11 mouse cellular contexts compared by ENCODE assay signal in the genomic region with DNA sequence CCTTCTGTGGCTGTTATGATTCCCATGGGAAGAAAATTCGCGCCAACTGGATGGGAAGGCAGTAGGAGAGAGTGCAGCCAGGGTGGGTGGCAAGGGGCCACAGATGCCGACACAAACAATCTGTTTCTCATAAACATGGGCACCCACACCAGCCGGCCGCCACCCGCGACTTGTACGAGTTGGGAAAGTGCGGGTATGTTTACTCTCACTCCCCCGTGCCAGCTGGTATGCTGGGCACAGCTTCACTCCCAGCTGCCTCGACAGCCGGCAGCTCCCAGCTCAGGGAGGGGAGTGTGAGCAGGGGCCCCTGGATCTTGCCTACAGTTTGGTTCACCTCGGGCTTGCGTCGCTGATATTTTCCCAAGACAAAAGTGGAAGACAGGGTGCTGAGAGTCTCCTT. TPM values are rescaled to one million over a fixed set of nuclear protein-coding genes. Genes with fewer than 3 reads are reported as not detected.
DNase-seq lines count a peak whose midpoint lies in the region; ATAC-seq and TF ChIP-seq lines count a peak whose summit lies in the region.
"Had no signal": no experiment of that assay in that cellular context is flagged by ENCODE, and none has a peak within 500 bp of the region (broad histone marks: within the 10 kb centered on the region; RNA-seq: fewer than 3 reads in every experiment).

No protein-coding gene starts in this region.

- no peak for ATAC-seq in CD4-positive, CD25-positive, alpha-beta regulatory T cell, adult 4 months

- intact Hi-C loops in gastrocnemius, postnatal 14 days (cut with DNase I; ENCODE audit: low total_unique reads): no loop called here

- H3K4me1 ChIP-seq in kidney, adult 2 months (ENCODE audit: control insufficient read depth, insufficient read depth, low read length): no peaks in the 10 kb centered on the region
- H3K4me1 ChIP-seq: liver, embryonic 13.5 days had no signal

- 49% methylated on average over 15 of the region's 15 CpGs for WGBS in kidney, adult 2 months

- no peaks in the 10 kb centered on the region for H3K27me3 ChIP-seq in kidney, adult 2 months (replicated peaks; ENCODE audit: control insufficient read depth, insufficient read depth, low read length)
- H3K27me3 ChIP-seq: hindbrain, embryonic 15.5 days had no signal

- no peak for TF ChIP-seq CTCF in kidney, adult 2 months (conservative IDR thresholded peaks at IDR 0.05; ENCODE audit: insufficient read depth, insufficient read length, low read depth, low read length)

- peak; percentile 50 for DNase-seq in kidney, postnatal 10 days
- no peak for DNase-seq in kidney, adult 2 months
- DNase-seq in gastrocnemius, postnatal 14 days: peak; percentile 58
- DNase-seq in layer of hippocampus, postnatal 36 days: peak; percentile 80 to 84
- peak; percentile 79 to 82 for DNase-seq in right cerebral cortex, postnatal 36 days (ENCODE audit: low spot score in 2 of 2)
- DNase-seq in lung, postnatal 14 days: no peak
- DNase-seq: liver, embryonic 13.5 days; thymus, postnatal 4 days had no signal

- H3K27ac ChIP-seq in kidney, adult 2 months (ENCODE audit: insufficient read depth, low read depth, low read length): no peak overlapping the region
- H3K27ac ChIP-seq: hindbrain, embryonic 15.5 days; liver, embryonic 13.5 days had no signal

- no peak for TF ChIP-seq POLR2A in kidney, adult 2 months (IDR thresholded peaks at IDR 0.05; ENCODE audit: low read depth, low read length)

- no peaks in the 10 kb centered on the region for H3K36me3 ChIP-seq in kidney, adult 2 months (ENCODE audit: control insufficient read depth, insufficient read depth, low read length)
- H3K36me3 ChIP-seq: hindbrain, embryonic 15.5 days; liver, embryonic 13.5 days had no signal

- no peak overlapping the region for H3K4me3 ChIP-seq in kidney, adult 2 months (ENCODE audit: insufficient read depth, low read depth, low read length)
- H3K4me3 ChIP-seq: hindbrain, embryonic 15.5 days; liver, embryonic 13.5 days had no signal

RNA-seq across cellular contexts. Expression of gene Cacna2d2, which starts 57.3 kb away (rescaled TPM):
- 0.48 and 0.62 TPM in 2 replicates for polyA plus RNA-seq in kidney, adult 2 months (2012; rRNA removed)
- 1 to 10 TPM in 1 of 2 experiments, under 1 TPM in 1; 0.78 to 1.0 TPM for total RNA-seq in gastrocnemius, postnatal 14 days (2021)
- 10 to 100 TPM; 17.5 to 23.3 TPM for total RNA-seq in layer of hippocampus, postnatal 36 days (2021)
- polyA plus RNA-seq in CD4-positive, CD25-positive, alpha-beta regulatory T cell, adult 4 months (2017; shearing (Covaris generic)): under 1 TPM; 0.52 to 0.73 TPM
- total RNA-seq: MEL had no signal
- polyA plus RNA-seq: liver, embryonic 13.5 days had no signal

Comparison
In these comparisons a context has a peak if more than half of its experiments do, and no peak if none do; other contexts are left out.
1. DNase-seq: peak in kidney, postnatal 10 days (single experiment), gastrocnemius, postnatal 14 days (single experiment), layer of hippocampus, postnatal 36 days (2 of 2) and right cerebral cortex, postnatal 36 days (2 of 2); none in kidney, adult 2 months (single experiment) and lung, postnatal 14 days (single experiment).
2. RNA of gene Cacna2d2, which starts 57.3 kb away (total RNA-seq): 17.5 to 23.3 TPM in layer of hippocampus, postnatal 36 days; 0.78 to 1.0 TPM in gastrocnemius, postnatal 14 days; every median in the first group is over 4 times any median in the second.